Mouse (Mus musculus) gastrocnemius, adult 8-10 months (tissue): ENCODE measurements at regions not wholly inside any gene's neighbourhood (a gene's known extent, or its start where the extent isn't known, plus 50 kb on each side); places are given as distances from the start of the nearest gene placed in this dataset.

ENCODE experiments used
- DNase-seq, 2 experiments: peaks; one replicate each; pipeline ENCODE4 v3.0.0; 2022; ENCODE audit warnings: low spot score in 2 of 2

GRCm38 (mm10) chr4:87570470-87570891, 340.2 kb upstream of the Slc24a2 start:
- DNase-seq = no peak

DNA sequence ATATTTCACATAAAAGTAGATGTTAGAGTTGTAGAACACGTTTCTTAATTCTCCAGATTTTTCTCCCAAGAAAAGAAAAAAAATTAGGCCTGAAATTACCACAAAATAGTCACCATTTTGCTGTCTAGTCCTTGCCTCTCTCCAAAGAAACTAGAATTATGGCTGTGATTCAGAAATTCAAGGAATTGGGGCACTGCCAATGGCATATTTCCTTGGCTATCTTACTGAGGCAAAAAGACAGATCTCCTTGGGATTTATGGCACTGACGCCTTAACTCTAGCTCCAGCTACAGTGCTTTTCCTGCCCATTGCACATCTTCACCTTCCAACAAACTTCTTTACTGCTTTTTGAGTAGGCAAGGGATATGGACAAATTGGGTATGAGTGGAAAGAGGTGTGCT, 336.3 kb upstream of the Slc24a2 start:
- no peak for DNase-seq

- DNase-seq = no peak
Measured at GRCm38 (mm10) chr4:87554912-87555311, 324.6 kb upstream of the Slc24a2 start.
